Mouse (Mus musculus) CH12F3 (cell line): ENCODE data around the gene Acsl6.
"Not testable (repeated sequence)": the region's sequence is repeated elsewhere in the genome, so short reads cannot be mapped to it uniquely, and the experiment has no call there.

Source experiments
- in situ Hi-C: fragments of 300-500 bp; cut with MboI; formaldehyde crosslinking; loops from 2 replicates; pipeline ENCODE4 v1.14.3; 2020; ENCODE audit warnings: low sequenced_read_pairs

The Acsl6 gene

GRCm38 (mm10) chr11:54390386-54390785 lies 86.8 kb downstream of the Acsl6 start:
- in situ Hi-C loops: no loop called here

- in situ Hi-C loops: no loop called here
Observed at GRCm38 (mm10) chr11:54391326-54391725, 87.7 kb downstream of the Acsl6 start.

GRCm38 (mm10) chr11:54396686-54397085 lies 93.1 kb downstream of the Acsl6 start:
- in situ Hi-C loops: no loop called here

- in situ Hi-C loops: no loop called here
Observed at GRCm38 (mm10) chr11:54398058-54398457, 94.5 kb downstream of the Acsl6 start.

- in situ Hi-C loops: not testable (repeated sequence)
Observed at GRCm38 (mm10) chr11:54400803-54401202, 97.2 kb downstream of the Acsl6 start.

- in situ Hi-C loops: no loop called here
Observed at GRCm38 (mm10) chr11:54404885-54405284, 101.3 kb downstream of the Acsl6 start.

- in situ Hi-C loops: no loop called here
Observed at GRCm38 (mm10) chr11:54406930-54407546, 103.4 kb downstream of the Acsl6 start.

GRCm38 (mm10) chr11:54410612-54411011 lies 107.0 kb downstream of the Acsl6 start:
- in situ Hi-C loops: no loop called here

GRCm38 (mm10) chr11:54413017-54413416 lies 109.4 kb downstream of the Acsl6 start:
- in situ Hi-C loops: no loop called here
